Mouse (Mus musculus) cerebellum, adult 11-12 months (tissue): Measurements from ENCODE around the gene Tpcn1.
"Not testable (repeated sequence)": the region's sequence is repeated elsewhere in the genome, so short reads cannot be mapped to it uniquely, and the experiment has no call there.

Experiments
- DNase-seq: peaks from one replicate; pipeline ENCODE4 v3.0.0; 2022

Tpcn1 gene

DNA sequence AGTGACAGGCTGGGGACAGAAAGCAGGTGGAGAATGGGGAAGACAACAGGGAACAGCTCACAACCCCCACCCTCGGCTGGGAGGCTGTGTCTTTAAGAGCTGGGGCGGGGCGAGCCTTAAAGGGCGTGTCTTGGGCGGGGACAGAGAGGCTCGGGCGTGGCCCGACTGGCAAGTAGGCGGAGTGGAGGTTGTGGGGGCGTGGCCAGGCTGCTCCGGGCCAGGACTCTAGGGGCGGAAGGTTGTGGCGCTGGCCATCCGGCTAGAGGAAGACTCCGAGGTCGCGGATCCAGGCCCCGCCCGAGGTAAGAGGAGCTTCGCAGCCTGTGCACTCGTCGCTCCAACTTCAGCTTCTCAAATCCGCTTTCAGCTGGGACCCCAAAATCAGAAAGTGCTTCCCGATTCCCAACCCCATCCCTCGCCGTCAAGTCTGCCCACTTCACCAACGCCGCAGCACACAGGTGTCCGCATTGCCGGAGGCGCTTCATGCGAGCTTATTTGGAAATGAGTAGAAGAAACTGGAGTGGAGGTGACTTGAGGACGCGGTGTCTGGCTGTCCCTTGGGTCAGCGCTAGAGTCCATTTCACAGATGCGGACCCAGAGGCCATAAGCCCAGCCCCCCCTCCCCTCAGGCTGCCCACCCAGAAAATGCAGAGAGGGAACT, 77.4 kb downstream of the Tpcn1 start, which contains the start of gene Slc8b1:
Gene Slc8b1, plus strand, starts transcription at position 187 of the 661 bp plus-strand sequence.
- DNase-seq: peak; percentile 91

DNA sequence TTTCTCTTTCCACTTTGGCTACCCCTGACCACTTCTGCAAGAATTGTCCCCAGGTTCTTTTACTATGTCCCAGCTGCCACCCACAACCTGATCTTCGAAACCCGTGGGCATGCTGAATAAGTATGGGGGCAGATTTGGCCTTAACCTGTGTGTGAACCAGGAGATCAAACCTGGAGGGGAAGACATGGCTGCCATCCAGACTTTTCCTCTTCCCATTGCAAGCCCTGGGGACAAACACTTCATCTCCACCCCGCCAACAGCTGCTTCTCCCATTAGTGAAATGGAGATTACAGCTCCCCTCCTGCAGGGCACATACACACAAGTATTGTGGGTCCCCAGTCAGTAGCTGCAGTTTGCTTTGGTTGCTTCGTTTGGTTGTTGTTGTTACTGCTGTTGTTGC, 81.2 kb downstream of the Tpcn1 start:
- DNase-seq: no peak

DNA sequence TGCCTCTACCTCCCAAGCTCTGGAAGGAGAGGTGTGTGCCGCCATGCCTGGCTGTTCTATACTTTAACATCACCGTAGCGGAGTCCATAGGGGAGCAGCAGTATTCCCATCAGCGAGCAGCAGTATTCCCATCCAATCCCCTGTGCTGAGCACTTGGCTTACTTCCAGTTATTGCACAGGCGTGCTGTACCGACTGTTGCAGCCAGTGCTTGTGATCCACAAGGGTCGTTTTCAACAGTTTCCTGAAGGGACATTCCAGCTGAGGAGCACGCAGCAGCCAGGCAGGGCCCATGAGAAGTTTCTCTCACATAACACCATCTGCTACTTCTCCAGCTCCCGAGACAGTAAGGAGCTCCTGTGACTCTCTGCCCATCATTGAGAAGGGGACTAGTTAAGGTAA, 82.0 kb downstream of the Tpcn1 start:
- no peak for DNase-seq

DNA sequence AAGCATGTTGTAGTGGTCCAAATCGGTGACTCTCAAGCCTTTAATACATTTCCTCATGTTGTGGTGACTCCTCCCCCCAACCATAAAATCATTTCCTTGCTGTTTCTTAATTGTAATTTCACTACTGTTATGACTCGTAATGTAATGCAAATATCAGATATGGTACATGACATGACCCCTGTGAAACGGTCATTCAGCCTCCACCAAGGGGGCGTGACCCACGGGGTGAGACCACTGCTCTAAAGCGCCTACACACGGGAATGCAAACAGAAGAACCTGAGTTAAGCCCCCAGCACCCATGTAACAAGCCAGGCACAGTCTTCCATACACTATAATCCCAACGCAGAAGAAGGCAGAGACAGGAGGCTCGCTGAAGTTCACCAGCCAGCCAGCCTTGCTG, 82.7 kb downstream of the Tpcn1 start:
- DNase-seq: no peak

DNA sequence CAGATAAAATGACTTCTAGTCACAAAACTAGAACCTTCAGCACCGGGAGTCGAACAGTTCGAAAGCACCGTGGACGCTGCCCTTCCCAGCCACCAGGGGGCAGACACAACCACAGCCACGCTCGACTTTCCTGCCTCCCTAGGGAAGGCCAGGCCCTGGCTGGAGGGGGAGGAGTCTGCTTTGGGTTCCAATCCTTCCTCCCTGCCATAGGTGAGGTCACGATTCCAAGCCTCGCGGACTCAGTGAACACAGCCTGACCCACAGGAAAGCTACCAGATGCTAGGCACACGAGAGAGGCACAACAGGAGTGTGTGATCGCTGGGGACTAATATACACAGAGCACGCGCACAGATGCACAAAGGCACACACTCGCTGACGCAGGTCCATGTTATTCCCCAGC, 83.1 kb downstream of the Tpcn1 start:
- peak; percentile 85 for DNase-seq

DNA sequence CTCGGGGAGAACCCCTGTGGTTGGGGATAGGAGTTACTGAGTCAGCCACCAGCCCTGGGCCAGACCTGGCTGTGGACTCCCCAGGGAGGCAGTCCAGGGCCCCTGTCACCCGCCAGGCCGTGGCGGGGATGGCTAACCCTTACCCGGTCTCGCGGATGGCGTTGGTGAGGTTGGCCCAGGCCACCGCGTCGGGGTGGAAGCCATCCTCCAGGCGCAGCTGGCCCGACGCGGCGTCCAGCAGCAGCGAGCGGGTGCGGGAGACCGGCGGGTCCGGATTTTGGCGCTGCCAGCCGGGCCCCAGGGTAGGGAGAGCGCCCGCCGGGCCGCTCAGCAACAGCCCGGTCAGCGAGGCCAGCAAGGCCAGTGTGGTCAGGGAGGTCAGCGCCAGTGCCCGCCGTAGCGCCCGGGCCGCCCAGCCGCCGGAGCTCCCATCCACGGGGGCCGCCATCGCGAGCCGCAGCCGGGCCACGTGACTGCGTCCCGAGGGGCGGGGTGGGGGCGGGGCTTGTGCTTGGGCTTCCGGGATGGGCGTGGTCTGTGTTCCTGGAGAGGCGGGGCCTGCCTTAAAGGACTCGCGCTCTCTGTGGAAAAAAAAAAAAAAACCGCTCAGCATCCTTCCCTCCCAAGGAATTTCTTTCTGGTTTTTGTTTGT, 85.2 kb downstream of the Tpcn1 start, which contains the start of gene Plbd2:
Gene Plbd2, minus strand, starts transcription at position 482 of the 652 bp plus-strand sequence.
- DNase-seq: peak; percentile 78

DNA sequence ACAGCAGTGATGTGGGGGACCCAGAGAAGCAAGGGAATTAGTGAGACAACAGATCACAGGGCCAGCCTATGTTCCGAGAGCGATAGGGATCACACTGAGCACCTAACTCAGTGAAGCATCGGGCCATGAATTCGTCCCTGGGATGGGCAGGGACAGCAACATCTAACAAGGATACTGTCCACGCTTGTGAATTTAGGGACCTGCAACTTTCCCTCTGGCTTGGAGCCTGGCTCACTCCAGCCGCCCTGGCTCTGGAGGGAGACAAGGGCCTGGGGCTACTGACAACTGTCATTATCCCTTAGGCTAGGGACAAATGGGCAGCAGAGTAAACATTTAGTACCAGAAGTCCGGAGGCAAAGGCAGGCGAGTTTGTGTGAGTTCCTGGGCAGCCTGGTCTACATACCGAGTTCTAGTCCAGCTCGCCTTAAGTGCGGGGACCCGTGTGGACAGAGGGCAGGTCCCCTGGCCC, 85.8 kb downstream of the Tpcn1 start:
- DNase-seq: no peak

DNA sequence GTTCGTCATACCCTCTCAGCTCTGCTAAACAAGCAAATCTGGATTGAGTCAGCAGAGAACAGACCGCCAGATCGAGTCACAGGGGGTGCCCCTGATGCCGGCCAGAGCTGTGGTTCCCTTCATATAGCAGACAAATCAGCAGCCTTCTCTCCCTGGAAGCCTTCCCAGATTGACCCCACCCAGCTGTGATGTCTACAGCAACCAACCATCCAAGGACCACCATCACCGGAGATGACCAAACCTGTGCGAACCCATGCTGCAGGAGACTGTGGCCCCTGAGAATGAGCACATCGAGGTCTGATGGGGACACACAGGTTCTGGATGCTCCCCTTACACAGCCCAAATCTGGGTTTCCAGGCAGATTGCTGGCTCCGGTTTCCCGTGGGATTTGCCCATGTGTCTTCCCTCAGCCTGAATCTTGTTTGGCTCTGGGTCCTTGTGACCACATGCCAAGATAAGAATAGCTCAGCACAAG, 86.3 kb downstream of the Tpcn1 start:
- peak; percentile 64 for DNase-seq

DNA sequence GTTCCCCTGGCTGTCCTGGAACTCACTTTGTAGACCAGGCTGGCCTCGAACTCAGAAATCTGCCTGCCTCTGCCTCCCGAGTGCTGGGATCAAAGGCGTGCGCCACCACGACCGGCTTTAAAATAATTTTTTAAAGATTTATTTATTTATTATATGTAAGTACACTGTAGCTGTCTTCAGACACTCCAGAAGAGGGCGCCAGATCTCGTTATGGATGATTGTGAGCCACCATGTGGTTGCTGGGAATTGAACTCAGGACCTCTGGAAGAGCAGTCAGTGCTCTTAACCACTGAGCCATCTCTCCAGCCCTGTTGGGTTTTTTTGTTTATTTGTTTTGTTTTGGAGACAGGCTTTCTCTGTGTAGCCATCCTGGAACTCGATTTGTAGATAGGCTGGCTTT, 87.9 kb downstream of the Tpcn1 start:
- DNase-seq: not testable (repeated sequence)

DNA sequence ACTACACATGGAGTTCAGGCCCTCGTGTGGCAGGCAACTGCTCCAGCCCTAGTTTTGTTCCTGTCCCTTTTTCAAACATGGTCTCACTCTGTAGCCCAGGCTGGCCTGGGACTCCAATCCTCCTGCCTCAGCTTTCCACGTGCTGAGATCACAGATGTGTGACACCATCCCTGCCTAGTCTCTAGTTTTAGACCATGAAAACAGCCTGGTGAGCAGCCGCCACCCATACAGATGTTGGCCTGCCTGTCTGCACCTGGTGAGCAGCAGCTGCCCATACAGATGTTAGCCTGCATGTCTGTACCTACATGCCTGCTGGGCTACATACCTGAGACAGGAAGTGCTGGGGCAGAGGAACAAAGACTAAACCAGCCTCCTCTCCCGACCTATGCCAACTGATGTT, 89.3 kb downstream of the Tpcn1 start:
- DNase-seq: no peak

DNA sequence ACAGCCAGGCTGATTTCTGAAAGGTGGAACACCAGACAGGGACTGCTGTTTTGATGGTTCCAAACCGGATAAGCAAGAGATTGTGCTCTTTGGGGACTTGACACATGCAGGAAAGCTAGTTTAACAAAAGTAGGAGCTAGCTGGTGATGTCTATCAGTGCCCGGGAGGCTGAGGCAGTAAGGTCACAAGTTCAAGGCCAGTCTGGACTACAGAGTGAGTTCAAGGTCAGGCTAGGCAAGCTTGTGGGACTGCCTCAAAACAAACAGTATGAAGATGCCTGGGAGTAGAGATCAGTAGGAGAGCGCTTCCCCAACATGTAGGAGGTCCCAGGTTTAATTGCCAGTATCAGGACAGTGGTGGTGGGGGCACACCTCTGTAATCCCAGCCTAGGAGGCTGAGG, 91.4 kb downstream of the Tpcn1 start:
- no peak for DNase-seq

DNA sequence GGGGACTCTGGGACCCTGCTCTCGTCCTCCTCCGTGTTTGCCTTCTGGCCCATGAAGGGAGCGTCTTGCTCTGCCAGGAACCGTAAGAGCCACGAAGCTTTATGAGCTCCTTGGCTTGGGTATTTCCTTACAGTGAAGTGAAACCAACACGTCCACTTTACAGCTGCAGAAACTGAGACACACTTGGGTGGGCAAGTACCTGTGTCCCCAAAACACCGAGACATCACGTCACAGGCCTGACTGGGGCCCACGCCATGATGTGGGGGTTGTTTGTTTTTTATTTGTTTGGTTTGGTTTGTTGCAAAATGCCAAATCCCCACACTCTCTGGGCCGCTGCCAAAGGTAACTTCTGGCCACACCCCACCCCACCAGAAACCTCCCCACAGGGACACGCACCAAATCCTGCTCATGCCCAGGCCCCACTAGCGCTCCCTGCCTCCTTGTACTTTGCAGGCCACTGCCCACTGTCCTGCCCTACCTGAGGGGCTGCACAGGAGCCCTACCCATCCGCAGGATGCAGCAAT, 92.7 kb downstream of the Tpcn1 start:
- no peak for DNase-seq

DNA sequence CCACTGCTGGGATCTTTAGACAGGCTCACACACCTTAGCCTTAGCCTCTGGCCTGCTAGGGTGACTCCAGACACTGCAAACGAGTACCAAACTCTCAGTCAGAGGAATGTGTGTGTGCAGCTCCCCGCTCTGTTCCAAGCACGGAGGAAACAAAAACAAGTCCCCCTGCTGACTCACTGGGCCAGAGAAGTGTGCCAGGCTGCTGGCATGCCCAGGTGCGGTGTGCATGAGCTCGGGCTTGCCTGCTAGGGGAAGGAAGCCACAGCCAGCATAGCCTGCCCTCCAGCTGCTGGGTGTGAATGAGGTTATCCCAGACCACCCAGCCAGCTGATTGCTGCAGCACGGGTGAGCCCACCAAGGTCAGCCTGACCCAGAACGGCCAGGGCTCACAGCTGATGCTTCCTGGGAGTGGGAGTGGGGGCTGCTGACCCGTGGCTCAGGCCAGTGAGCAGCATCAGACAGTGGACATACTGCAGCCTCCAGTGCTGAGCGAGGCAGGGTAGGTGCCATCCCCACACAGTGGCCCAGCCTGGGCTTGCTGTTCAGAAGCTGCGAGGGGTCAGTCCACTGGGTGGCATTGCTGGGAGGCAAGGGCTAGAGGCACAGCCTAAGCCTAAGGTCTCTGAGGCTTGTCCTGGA, 93.3 kb downstream of the Tpcn1 start:
- peak; percentile 31 for DNase-seq

DNA sequence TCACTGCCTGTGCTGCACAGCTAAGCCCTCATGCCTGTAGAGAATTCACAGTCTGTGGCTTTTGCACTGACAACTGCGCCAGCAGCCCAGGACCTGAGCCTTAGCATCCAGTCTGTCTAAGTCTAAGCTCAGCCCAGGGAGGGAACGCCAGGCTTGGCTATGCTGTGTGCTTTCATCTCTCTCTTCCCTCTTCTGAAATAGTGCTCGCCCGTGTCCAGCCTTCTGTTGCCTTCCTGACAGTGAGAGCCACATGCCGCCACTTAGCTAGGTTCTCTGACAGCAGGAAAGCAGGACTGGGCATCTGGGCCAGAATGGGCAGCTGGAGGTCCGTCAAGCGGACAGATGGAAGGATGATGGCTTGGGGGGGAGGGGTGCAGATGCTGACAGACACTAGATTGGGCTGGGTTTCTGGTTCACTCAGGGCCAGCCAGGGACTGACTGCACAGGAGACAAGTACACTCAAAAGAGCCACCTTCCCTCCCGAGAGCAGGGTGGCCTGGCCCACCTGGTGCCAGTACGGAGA, 94.5 kb downstream of the Tpcn1 start:
- peak; percentile 19 for DNase-seq

DNA sequence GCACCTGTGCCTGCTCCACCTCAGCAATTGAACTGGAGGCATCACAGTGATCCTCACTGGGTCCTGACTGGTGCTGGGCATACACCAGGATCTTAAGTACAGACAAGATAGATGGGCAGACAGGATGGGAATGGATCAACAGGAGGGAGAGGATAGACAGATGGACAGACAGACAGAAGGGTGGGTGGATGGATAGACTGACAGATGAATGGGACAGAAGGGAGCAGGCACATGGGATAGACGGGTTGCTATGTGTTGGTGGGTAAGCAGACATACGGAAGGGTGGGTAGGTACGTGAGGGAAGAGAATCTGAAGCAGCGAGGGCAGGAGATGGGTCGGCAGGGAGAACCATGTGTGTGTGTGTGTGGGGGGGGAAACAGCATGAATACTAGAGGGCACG, 95.0 kb downstream of the Tpcn1 start:
- DNase-seq: peak; percentile 6

DNA sequence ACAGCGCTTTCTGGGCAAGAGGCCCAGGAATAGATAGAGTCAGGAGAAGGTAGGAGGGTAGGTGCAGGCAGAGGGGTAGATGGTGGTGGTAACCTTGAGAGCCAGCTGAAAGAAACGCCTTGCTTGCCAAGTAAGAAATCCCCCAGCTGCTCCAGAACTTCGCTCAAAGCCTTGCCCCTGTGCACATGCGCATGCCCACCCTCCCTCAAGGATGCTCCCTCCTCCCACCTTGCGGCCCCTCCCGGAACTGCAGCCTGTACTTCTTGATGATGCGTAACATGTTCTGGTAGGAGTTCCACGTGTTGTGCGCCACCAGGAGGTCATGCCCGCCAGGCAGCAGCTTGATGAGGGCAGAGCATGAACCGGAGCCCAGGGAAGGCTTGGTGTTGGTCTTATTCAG, 96.0 kb downstream of the Tpcn1 start:
- peak; percentile 24 for DNase-seq

DNA sequence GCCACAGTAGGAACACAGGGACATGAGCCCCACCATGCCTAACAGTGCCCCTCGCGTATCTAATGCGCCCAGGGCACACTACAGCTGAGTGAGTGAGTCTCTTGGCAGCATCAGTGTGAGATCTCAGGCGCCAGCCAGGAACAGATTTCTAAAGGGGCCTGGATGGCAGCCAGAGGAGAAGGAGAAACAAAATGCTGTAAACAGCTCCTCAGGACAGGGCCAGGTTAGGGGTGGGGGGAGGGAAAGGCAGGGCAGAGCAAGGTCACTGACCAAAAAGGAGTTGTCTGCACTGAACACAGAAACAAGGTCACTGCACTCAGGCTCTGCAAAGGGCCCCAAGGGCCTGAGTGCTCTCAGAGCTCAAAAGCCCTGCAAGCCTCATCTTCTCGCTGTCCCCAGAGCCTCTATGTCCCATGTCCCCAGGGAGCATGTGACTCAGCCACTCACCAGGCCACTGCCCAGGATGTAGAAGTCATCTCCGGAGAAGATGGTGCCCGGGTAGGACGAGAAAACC, 97.7 kb downstream of the Tpcn1 start:
- DNase-seq: peak; percentile 66

DNA sequence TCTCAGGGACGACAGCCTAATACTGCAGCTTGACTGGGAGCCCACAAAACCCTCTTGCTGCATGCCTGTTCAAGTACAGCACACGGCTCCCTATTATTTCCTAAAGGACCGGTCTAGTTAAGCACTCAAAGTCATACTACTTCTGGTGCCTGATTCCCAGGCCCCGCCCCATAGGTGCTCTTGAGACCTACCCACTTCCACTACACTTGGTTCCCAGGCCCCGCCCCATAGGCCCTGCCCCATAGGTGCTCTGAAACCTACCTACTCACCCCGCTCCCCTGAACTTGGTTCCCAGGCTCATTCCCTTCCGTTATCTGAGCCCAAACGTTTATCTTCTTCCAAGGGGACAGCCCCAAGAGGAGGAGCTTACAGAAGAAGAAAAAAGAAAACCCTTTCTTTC, 100.6 kb downstream of the Tpcn1 start:
- DNase-seq: peak; percentile 15
